Mouse (Mus musculus) small intestine, adult 2 months (tissue): Measurements from ENCODE around the gene Mier1.

ENCODE experiments used
- CTCF ChIP-seq: fragments of 200-500 bp; IDR thresholded peaks from 2 replicates; pipeline ENCODE4 v1.5.1; 2012; ENCODE audit warnings: low read depth, mild to moderate bottlenecking, control low read depth, inconsistent platforms, low read length, moderate library complexity, mixed read lengths; ENCODE audit not compliant: insufficient replicate concordance, insufficient read length; ENCODE audit errors: extremely low read depth
- POLR2A ChIP-seq: fragments of 200-500 bp; IDR thresholded peaks from 2 replicates; pipeline ENCODE4 v1.6.1; 2012; ENCODE audit warnings: low read depth, mild to moderate bottlenecking, control low read depth, inconsistent platforms, low read length, moderate library complexity

DNA sequence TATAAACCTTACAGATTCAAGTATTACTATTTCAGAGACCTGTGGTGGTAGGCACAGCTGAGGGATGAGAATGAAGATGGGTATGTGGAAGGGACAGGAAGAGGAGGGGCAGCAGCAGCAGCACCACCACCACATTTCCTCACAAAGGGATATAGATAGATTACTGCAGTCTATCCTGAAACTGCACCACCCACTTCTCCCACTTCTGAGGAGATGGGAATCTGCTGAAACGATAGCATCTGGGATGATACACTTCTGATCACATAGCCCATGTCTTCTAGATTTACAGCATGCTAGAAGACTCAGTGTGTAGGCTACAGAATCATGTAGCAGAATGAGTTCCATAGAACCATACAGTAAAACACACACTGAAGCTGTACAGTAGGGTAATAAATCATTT lies 63.5 kb downstream of the Mier1 start:
- TF ChIP-seq CTCF (no peak), POLR2A (no peak)
